17 mouse cellular contexts compared by ENCODE assay signal in the genomic region with DNA sequence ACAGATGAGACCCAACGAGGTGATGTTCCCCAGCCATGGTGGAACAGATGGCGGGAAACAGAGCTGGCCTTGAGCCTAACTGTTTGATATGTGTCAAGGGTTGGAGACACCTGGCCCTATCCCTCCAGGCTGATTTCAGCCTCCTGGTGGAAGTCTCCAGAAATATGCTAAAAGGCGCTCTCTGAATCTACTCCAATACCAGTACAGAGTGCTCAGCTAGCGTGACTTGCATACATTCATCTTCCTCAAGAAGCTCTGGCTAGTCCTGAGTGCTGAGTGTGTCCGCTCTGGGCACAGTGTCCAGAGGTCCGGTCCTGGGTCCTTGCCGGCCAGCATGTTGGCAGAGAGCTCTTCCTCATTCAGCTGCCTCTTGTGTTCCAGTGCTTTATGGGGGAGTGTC. TPM values are rescaled to one million over a fixed set of nuclear protein-coding genes. Genes with fewer than 3 reads are reported as not detected.
DNase-seq lines count a peak whose midpoint lies in the region; ATAC-seq lines count a peak whose summit lies in the region.
"Had no signal": no experiment of that assay in that cellular context is flagged by ENCODE, and none has a peak within 500 bp of the region (broad histone marks: within the 10 kb centered on the region; RNA-seq: fewer than 3 reads in every experiment).

No protein-coding gene starts in this region.

- H3K9ac ChIP-seq in midbrain, embryonic 16.5 days (ENCODE audit: low read depth, low read length): no peak overlapping the region
- H3K9ac ChIP-seq in kidney, embryonic 14.5 days (ENCODE audit: low read depth, low read length): no peak overlapping the region
- H3K9ac ChIP-seq in heart, embryonic 11.5 days (ENCODE audit: low read depth, low read length): no peak overlapping the region
- H3K9ac ChIP-seq: liver, embryonic 13.5 days; midbrain, embryonic 13.5 days had no signal

- intact Hi-C loops in left cerebral cortex, postnatal 4 days (cut with DNase I): no loop called here

- ATAC-seq in midbrain, embryonic 16.5 days: peak; percentile 76; the same call in 1 of the 2 replicates
- peak; percentile 67 for ATAC-seq in frontal cortex, adult (ENCODE audit: low TSS enrichment)
- no peak for ATAC-seq in kidney, embryonic 14.5 days (ENCODE audit: low FRiP score, low TSS enrichment)
- ATAC-seq in heart, embryonic 11.5 days (replicated peaks; ENCODE audit: insufficient number of reproducible peaks, low FRiP score, low TSS enrichment): no peak
- ATAC-seq: CD4-positive, CD25-positive, alpha-beta regulatory T cell, adult 4 months; midbrain, embryonic 13.5 days had no signal

- H3K4me2 ChIP-seq in midbrain, embryonic 16.5 days (ENCODE audit: low read length): no peak overlapping the region
- no peak overlapping the region for H3K4me2 ChIP-seq in kidney, embryonic 14.5 days (replicated peaks; ENCODE audit: low read depth, low read length)
- no peak overlapping the region for H3K4me2 ChIP-seq in heart, embryonic 11.5 days
- H3K4me2 ChIP-seq: liver, embryonic 13.5 days; midbrain, embryonic 13.5 days had no signal

- no peaks in the 10 kb centered on the region for H3K9me3 ChIP-seq in midbrain, embryonic 16.5 days (replicated peaks; ENCODE audit: control insufficient read depth, low read length, poor library complexity, severe bottlenecking)
- no peaks in the 10 kb centered on the region for H3K9me3 ChIP-seq in midbrain, embryonic 10.5 days (replicated peaks)
- H3K9me3 ChIP-seq in embryonic facial prominence, embryonic 10.5 days: no peaks in the 10 kb centered on the region
- no peaks in the 10 kb centered on the region for H3K9me3 ChIP-seq in kidney, embryonic 14.5 days (ENCODE audit: control insufficient read depth, low read length)
- no peaks in the 10 kb centered on the region for H3K9me3 ChIP-seq in heart, embryonic 11.5 days (replicated peaks; ENCODE audit: control insufficient read depth, low read length)
- H3K9me3 ChIP-seq: liver, embryonic 13.5 days; midbrain, embryonic 13.5 days had no signal

- no peaks in the 10 kb centered on the region for H3K4me1 ChIP-seq in midbrain, embryonic 16.5 days (ENCODE audit: control insufficient read depth, insufficient read depth, low read length)
- H3K4me1 ChIP-seq in midbrain, embryonic 10.5 days: no peaks in the 10 kb centered on the region; the same call in 1 of the 2 replicates
- H3K4me1 ChIP-seq in embryonic facial prominence, embryonic 10.5 days: no peaks in the 10 kb centered on the region
- H3K4me1 ChIP-seq in kidney, embryonic 14.5 days (ENCODE audit: control insufficient read depth, insufficient read depth, low read length): no peaks in the 10 kb centered on the region
- no peaks in the 10 kb centered on the region for H3K4me1 ChIP-seq in heart, embryonic 11.5 days (ENCODE audit: control insufficient read depth, insufficient read depth, low read length)
- H3K4me1 ChIP-seq: liver, embryonic 13.5 days; midbrain, embryonic 13.5 days had no signal

- WGBS in midbrain, embryonic 16.5 days: 88% methylated on average over 7 of the region's 7 CpGs
- WGBS in midbrain, embryonic 10.5 days: 85% methylated on average over 7 of the region's 7 CpGs
- 88% methylated on average over 7 of the region's 7 CpGs for WGBS in embryonic facial prominence, embryonic 10.5 days
- WGBS in kidney, embryonic 14.5 days: 80% methylated on average over 7 of the region's 7 CpGs
- WGBS in heart, embryonic 11.5 days (ENCODE audit: insufficient replicate concordance): 82% methylated on average over 7 of the region's 7 CpGs

- no peaks in the 10 kb centered on the region for H3K36me3 ChIP-seq in midbrain, embryonic 16.5 days (ENCODE audit: control insufficient read depth, insufficient read depth, low read length)
- no peaks in the 10 kb centered on the region for H3K36me3 ChIP-seq in midbrain, embryonic 10.5 days
- no peaks in the 10 kb centered on the region for H3K36me3 ChIP-seq in embryonic facial prominence, embryonic 10.5 days (replicated peaks)
- H3K36me3 ChIP-seq in kidney, embryonic 14.5 days (ENCODE audit: control insufficient read depth, insufficient read depth, low read length): no peaks in the 10 kb centered on the region
- no peaks in the 10 kb centered on the region for H3K36me3 ChIP-seq in heart, embryonic 11.5 days (ENCODE audit: control insufficient read depth, insufficient read depth, low read length)
- H3K36me3 ChIP-seq: liver, embryonic 13.5 days; midbrain, embryonic 13.5 days had no signal

- H3K4me3 ChIP-seq in midbrain, embryonic 16.5 days (ENCODE audit: low read depth, low read length): no peak overlapping the region
- H3K4me3 ChIP-seq in midbrain, embryonic 10.5 days: no peak overlapping the region
- no peak overlapping the region for H3K4me3 ChIP-seq in embryonic facial prominence, embryonic 10.5 days
- no peak overlapping the region for H3K4me3 ChIP-seq in kidney, embryonic 14.5 days (ENCODE audit: low read length)
- H3K4me3 ChIP-seq in heart, embryonic 11.5 days (ENCODE audit: low read depth, low read length): no peak overlapping the region
- H3K4me3 ChIP-seq: liver, embryonic 13.5 days; midbrain, embryonic 13.5 days had no signal

- no peak for DNase-seq in midbrain, embryonic 10.5 days (ENCODE audit: low spot score)
- DNase-seq in cerebellum, adult 18-20 months: peak; percentile 42 to 49
- DNase-seq in left cerebral cortex, postnatal 4 days: peak; percentile 46
- no peak for DNase-seq in embryonic facial prominence, embryonic 10.5 days (ENCODE audit: low spot score)
- DNase-seq: gastrocnemius, postnatal 25 days; kidney, adult 9 months; liver, embryonic 13.5 days; lung, postnatal 14 days; thymus, postnatal 4 days had no signal

- H3K27me3 ChIP-seq in midbrain, embryonic 16.5 days (ENCODE audit: control insufficient read depth, insufficient read depth, low read depth, low read length): peaks cover 11% of the 10 kb centered on the region; the same call in 1 of the 2 replicates
- H3K27me3 ChIP-seq in midbrain, embryonic 10.5 days (ENCODE audit: low read depth, poor library complexity, severe bottlenecking): peaks cover 85% of the 10 kb centered on the region
- H3K27me3 ChIP-seq in embryonic facial prominence, embryonic 10.5 days (replicated peaks; ENCODE audit: low read depth, poor library complexity, severe bottlenecking): no peaks in the 10 kb centered on the region
- H3K27me3 ChIP-seq in kidney, embryonic 14.5 days (ENCODE audit: control insufficient read depth, insufficient read depth, low read length): no peaks in the 10 kb centered on the region
- peaks cover 2% of the 10 kb centered on the region; the same call in 1 of the 2 replicates for H3K27me3 ChIP-seq in heart, embryonic 11.5 days (ENCODE audit: control insufficient read depth, insufficient read depth, low read length)
- H3K27me3 ChIP-seq: liver, embryonic 13.5 days had no signal

- no peak overlapping the region for H3K27ac ChIP-seq in midbrain, embryonic 16.5 days (ENCODE audit: low read length)
- H3K27ac ChIP-seq in midbrain, embryonic 10.5 days (replicated peaks): no peak overlapping the region
- H3K27ac ChIP-seq in embryonic facial prominence, embryonic 10.5 days (replicated peaks): no peak overlapping the region
- no peak overlapping the region for H3K27ac ChIP-seq in kidney, embryonic 14.5 days (ENCODE audit: low read depth, low read length)
- H3K27ac ChIP-seq in heart, embryonic 11.5 days (ENCODE audit: low read depth, low read length): no peak overlapping the region
- H3K27ac ChIP-seq: liver, embryonic 13.5 days; midbrain, embryonic 13.5 days had no signal

RNA-seq across cellular contexts. Expression of gene Slc6a11, which starts 27.8 kb away (rescaled TPM):
- polyA plus RNA-seq in midbrain, embryonic 16.5 days (2015; fragmentation: Nextera tagmentation; extraction: Ambion mirVana): 38.3 and 63.7 TPM in 2 replicates
- polyA plus RNA-seq in midbrain, embryonic 10.5 days (2016; fragmentation: Nextera tagmentation; extraction: Ambion mirVana): 0.59 and 0.65 TPM in 2 replicates
- 100 to 1,000 TPM; 131 to 148 TPM for total RNA-seq in left cerebral cortex, postnatal 4 days (2021)
- 0.20 and 0.42 TPM in 2 replicates for polyA plus RNA-seq in embryonic facial prominence, embryonic 10.5 days (2016; fragmentation: Nextera tagmentation; extraction: Ambion mirVana)
- 0.11 TPM in 2 replicates for polyA plus RNA-seq in kidney, embryonic 14.5 days (2014; fragmentation: Nextera tagmentation; extraction: Ambion mirVana)
- not detected in 2 replicates for polyA plus RNA-seq in heart, embryonic 11.5 days (2014; fragmentation: Nextera tagmentation; extraction: Ambion mirVana)
- total RNA-seq: neutrophil, adult 5-6 weeks had no signal
- polyA plus RNA-seq: CD4-positive, CD25-positive, alpha-beta regulatory T cell, adult 4 months; heart, embryonic 14.5 days had no signal

Comparison
In these comparisons a context has a peak if more than half of its experiments do, and no peak if none do; other contexts are left out.
1. RNA of gene Slc6a11, which starts 27.8 kb away (polyA plus RNA-seq): 38.3 to 63.7 TPM in midbrain, embryonic 16.5 days; 0.59 to 0.65 TPM in midbrain, embryonic 10.5 days, 0.20 to 0.42 TPM in embryonic facial prominence, embryonic 10.5 days, 0.11 TPM in kidney, embryonic 14.5 days and not detected in heart, embryonic 11.5 days; every median in the first group is over 10 times any median in the second.
2. ATAC-seq: peak in midbrain, embryonic 16.5 days (single experiment) and frontal cortex, adult (single experiment); none in kidney, embryonic 14.5 days (single experiment) and heart, embryonic 11.5 days (single experiment).
3. DNase-seq: peak in cerebellum, adult 18-20 months (2 of 2) and left cerebral cortex, postnatal 4 days (single experiment); none in midbrain, embryonic 10.5 days (single experiment) and embryonic facial prominence, embryonic 10.5 days (single experiment).